ENCODE assay signal across 17 mouse cellular contexts in the genomic region with DNA sequence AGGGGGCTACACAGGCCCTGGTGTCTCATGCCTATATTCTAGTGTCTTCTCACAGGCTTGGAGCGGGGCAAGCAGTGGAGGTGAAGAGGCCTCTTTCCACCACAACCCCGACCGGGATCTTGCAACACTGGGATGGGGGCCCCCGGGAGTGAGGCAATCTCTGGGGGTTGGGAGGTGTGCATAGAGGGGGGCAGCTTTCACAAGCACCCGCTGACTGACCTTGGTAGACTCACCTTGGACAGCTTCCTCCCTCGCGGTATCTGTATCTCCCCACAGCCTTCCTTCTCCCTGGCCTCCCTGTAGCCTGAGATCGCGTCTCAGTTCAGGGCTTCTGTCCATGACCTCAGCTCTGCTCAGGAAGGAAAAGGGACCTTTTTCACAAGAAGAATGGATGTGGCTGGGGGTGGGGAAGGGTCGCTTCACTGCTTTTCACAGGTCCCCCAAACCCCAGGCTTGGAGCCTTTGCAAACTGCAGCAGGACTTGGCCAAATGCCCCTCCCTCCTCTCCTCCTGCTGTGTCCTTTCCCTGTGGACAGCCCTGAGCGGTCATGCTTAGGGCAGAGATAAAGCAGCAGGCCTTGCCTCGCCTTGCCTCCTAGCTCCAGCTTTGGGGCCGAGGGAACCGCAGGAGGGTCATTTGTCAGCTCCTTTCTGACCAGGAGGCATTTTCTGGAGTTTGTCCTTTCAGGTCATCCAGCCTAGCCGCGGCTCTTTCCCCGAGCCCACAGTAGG. TPM values are rescaled to one million over a fixed set of nuclear protein-coding genes. Genes with fewer than 3 reads are reported as not detected.
DNase-seq lines count a peak whose midpoint lies in the region; ATAC-seq and TF ChIP-seq lines count a peak whose summit lies in the region.
"Had no signal": no experiment of that assay in that cellular context is flagged by ENCODE, and none has a peak within 500 bp of the region (broad histone marks: within the 10 kb centered on the region; RNA-seq: fewer than 3 reads in every experiment).

No protein-coding gene starts in this region.

- no peak for TF ChIP-seq CTCF in heart, adult 2 months (IDR thresholded peaks at IDR 0.05)
- no peak for TF ChIP-seq CTCF in stomach, postnatal 0 days (IDR thresholded peaks at IDR 0.05; ENCODE audit: low read depth)

- H3K79me2 ChIP-seq in heart, adult 2 months (replicated peaks; ENCODE audit: control insufficient read depth, insufficient read depth, low read length), result no peaks in the 10 kb centered on the region

- H3K4me3 ChIP-seq in heart, embryonic 10.5 days, result peak overlapping the region; percentile 34; the same call in 1 of the 2 replicates
- H3K4me3 ChIP-seq in heart, adult 2 months, result no peak overlapping the region
- no peak overlapping the region for H3K4me3 ChIP-seq in limb, embryonic 10.5 days
- no peak overlapping the region for H3K4me3 ChIP-seq in stomach, postnatal 0 days (ENCODE audit: low read depth, low read length)
- H3K4me3 ChIP-seq: limb, embryonic 15.5 days had no signal

- H3K9me3 ChIP-seq in heart, embryonic 10.5 days, result no peaks in the 10 kb centered on the region
- H3K9me3 ChIP-seq in limb, embryonic 10.5 days (replicated peaks), result no peaks in the 10 kb centered on the region
- H3K9me3 ChIP-seq in stomach, postnatal 0 days (ENCODE audit: control insufficient read depth, low read length), result no peaks in the 10 kb centered on the region
- H3K9me3 ChIP-seq: limb, embryonic 15.5 days had no signal

- H3K36me3 ChIP-seq in heart, embryonic 10.5 days, result no peaks in the 10 kb centered on the region
- no peaks in the 10 kb centered on the region for H3K36me3 ChIP-seq in heart, adult 2 months (ENCODE audit: control insufficient read depth, insufficient read depth, low read length)
- no peaks in the 10 kb centered on the region for H3K36me3 ChIP-seq in limb, embryonic 10.5 days
- H3K36me3 ChIP-seq in stomach, postnatal 0 days (ENCODE audit: control insufficient read depth, insufficient read depth, low read length), result no peaks in the 10 kb centered on the region
- H3K36me3 ChIP-seq: limb, embryonic 15.5 days had no signal

- peak overlapping the region; percentile 84 for H3K27ac ChIP-seq in heart, embryonic 10.5 days
- no peak overlapping the region for H3K27ac ChIP-seq in heart, adult 2 months
- 0 out of 2 replicates have a peak overlapping the region, but pooled peaks have one; percentile 43 for H3K27ac ChIP-seq in limb, embryonic 10.5 days
- H3K27ac ChIP-seq in stomach, postnatal 0 days (replicated peaks), result no peak overlapping the region
- H3K27ac ChIP-seq: hindbrain, embryonic 14.5 days; kidney, postnatal 0 days; limb, embryonic 15.5 days had no signal

- TF ChIP-seq POLR2A in heart, adult 2 months (IDR thresholded peaks at IDR 0.05; ENCODE audit: insufficient read depth, low read depth, low read length), result no peak

- 0 out of 2 replicates have a peak, but pooled peaks have one; percentile 20 for ATAC-seq in stomach, postnatal 0 days (ENCODE audit: low FRiP score, low TSS enrichment)
- no peak for ATAC-seq in CD4-positive, CD25-positive, alpha-beta regulatory T cell, adult 4 months

- WGBS in heart, embryonic 10.5 days, result 32% methylated on average over 17 of the region's 17 CpGs
- 44% methylated on average over 17 of the region's 17 CpGs for WGBS in heart, adult 2 months
- WGBS in limb, embryonic 10.5 days, result 62% methylated on average over 17 of the region's 17 CpGs
- WGBS in stomach, postnatal 0 days, result 50% methylated on average over 17 of the region's 17 CpGs

- peak; percentile 83 for DNase-seq in heart, embryonic 10.5 days (ENCODE audit: low spot score)
- no peak for DNase-seq in heart, adult 2 months
- DNase-seq in ovary, postnatal 36 days (ENCODE audit: low spot score), result peak; percentile 26
- no peak for DNase-seq in ovary, postnatal 14 days (ENCODE audit: low spot score)
- DNase-seq in limb, embryonic 10.5 days (ENCODE audit: low spot score), result no peak
- DNase-seq in stomach, postnatal 0 days (ENCODE audit: low spot score), result no peak
- DNase-seq in right cerebral cortex, adult 18-20 months, result no peak
- DNase-seq: cerebellum, adult 2 months; thymus, adult 18-20 months had no signal

- H3K4me2 ChIP-seq in stomach, postnatal 0 days (replicated peaks; ENCODE audit: low read depth), result no peak overlapping the region
- H3K4me2 ChIP-seq: hindbrain, embryonic 14.5 days; limb, embryonic 15.5 days; midbrain, embryonic 11.5 days had no signal

- H3K4me1 ChIP-seq in heart, embryonic 10.5 days, result peaks cover 43% of the 10 kb centered on the region
- no peaks in the 10 kb centered on the region for H3K4me1 ChIP-seq in heart, adult 2 months (ENCODE audit: control insufficient read depth, insufficient read depth, low read length)
- H3K4me1 ChIP-seq in limb, embryonic 10.5 days, result peaks cover 10% of the 10 kb centered on the region
- H3K4me1 ChIP-seq in stomach, postnatal 0 days (replicated peaks; ENCODE audit: control insufficient read depth, insufficient read depth), result no peaks in the 10 kb centered on the region

- intact Hi-C loops in heart, adult 2 months (cut with DNase I), result no loop called here

- no peak for TF ChIP-seq EP300 in heart, adult 2 months (IDR thresholded peaks at IDR 0.05; ENCODE audit: insufficient read depth, low read depth, low read length)
- no peak for TF ChIP-seq EP300 in stomach, postnatal 0 days (optimal IDR thresholded peaks at IDR 0.05)

- no peak overlapping the region for H3K9ac ChIP-seq in heart, adult 2 months (ENCODE audit: low read depth, low read length)
- H3K9ac ChIP-seq in stomach, postnatal 0 days (ENCODE audit: low read length), result peak overlapping the region; percentile 27; the same call in 1 of the 2 replicates
- H3K9ac ChIP-seq: hindbrain, embryonic 14.5 days; limb, embryonic 15.5 days had no signal

- peaks cover 23% of the 10 kb centered on the region; the same call in 1 of the 2 replicates for H3K27me3 ChIP-seq in heart, embryonic 10.5 days (ENCODE audit: insufficient read depth, poor library complexity, severe bottlenecking)
- H3K27me3 ChIP-seq in heart, adult 2 months (ENCODE audit: control insufficient read depth, insufficient read depth, low read length), result no peaks in the 10 kb centered on the region
- peaks cover 10% of the 10 kb centered on the region; the same call in 1 of the 2 replicates for H3K27me3 ChIP-seq in limb, embryonic 10.5 days (ENCODE audit: low read depth, poor library complexity, severe bottlenecking)
- H3K27me3 ChIP-seq in stomach, postnatal 0 days (ENCODE audit: control insufficient read depth, insufficient read depth, low read length), result no peaks in the 10 kb centered on the region

RNA-seq across cellular contexts. Expression of a gene that starts 5.2 kb away (rescaled TPM):
- polyA plus RNA-seq in heart, embryonic 10.5 days (2016; fragmentation: Nextera tagmentation; extraction: Ambion mirVana), result not detected in 2 replicates
- not detected for total RNA-seq in heart, adult 2 months (2021)
- polyA plus RNA-seq in heart, adult 2 months (2012; rRNA removed), result 0.08 and 0.15 TPM in 2 replicates
- polyA plus RNA-seq in limb, embryonic 10.5 days (2016; fragmentation: Nextera tagmentation; extraction: Ambion mirVana), result not detected in 2 replicates
- polyA plus RNA-seq in stomach, postnatal 0 days (2015; fragmentation: Nextera tagmentation; extraction: Ambion mirVana), result 0.10 TPM in 1 of 2 replicates, not detected in the other
- not detected for polyA plus RNA-seq in CD4-positive, CD25-positive, alpha-beta regulatory T cell, adult 4 months (2017; shearing (Covaris generic))
- total RNA-seq: layer of hippocampus, postnatal 14 days had no signal
- polyA plus RNA-seq: frontal cortex, adult 2 months; hindbrain, embryonic 14.5 days; kidney, postnatal 0 days; midbrain, embryonic 11.5 days; neural tube, embryonic 14.5 days had no signal

RNA-seq across cellular contexts. Expression of a gene that starts 8.1 kb away (rescaled TPM):
- polyA plus RNA-seq in heart, embryonic 10.5 days (2016; fragmentation: Nextera tagmentation; extraction: Ambion mirVana), result 0.10 and 0.38 TPM in 2 replicates
- not detected for total RNA-seq in heart, adult 2 months (2021)
- polyA plus RNA-seq in heart, adult 2 months (2012; rRNA removed), result 0.04 and 0.09 TPM in 2 replicates
- 0.10 and 0.16 TPM in 2 replicates for polyA plus RNA-seq in limb, embryonic 10.5 days (2016; fragmentation: Nextera tagmentation; extraction: Ambion mirVana)
- polyA plus RNA-seq in stomach, postnatal 0 days (2015; fragmentation: Nextera tagmentation; extraction: Ambion mirVana), result 0.08 and 0.11 TPM in 2 replicates
- not detected for polyA plus RNA-seq in CD4-positive, CD25-positive, alpha-beta regulatory T cell, adult 4 months (2017; shearing (Covaris generic))

RNA-seq across cellular contexts. Expression of a gene that starts 20.0 kb away (rescaled TPM):
- polyA plus RNA-seq in heart, embryonic 10.5 days (2016; fragmentation: Nextera tagmentation; extraction: Ambion mirVana), result 80.3 and 110 TPM in 2 replicates
- 10 to 100 TPM; 72.3 to 84.9 TPM for total RNA-seq in heart, adult 2 months (2021)
- polyA plus RNA-seq in heart, adult 2 months (2012; rRNA removed), result 59.9 and 78.7 TPM in 2 replicates
- 142 and 144 TPM in 2 replicates for polyA plus RNA-seq in limb, embryonic 10.5 days (2016; fragmentation: Nextera tagmentation; extraction: Ambion mirVana)
- 37.0 and 46.9 TPM in 2 replicates for polyA plus RNA-seq in stomach, postnatal 0 days (2015; fragmentation: Nextera tagmentation; extraction: Ambion mirVana)
- 100 to 1,000 TPM; 151 to 179 TPM for polyA plus RNA-seq in CD4-positive, CD25-positive, alpha-beta regulatory T cell, adult 4 months (2017; shearing (Covaris generic))

RNA-seq across cellular contexts. Expression of a gene that starts 20.7 kb away (rescaled TPM):
- 64.6 and 79.7 TPM in 2 replicates for polyA plus RNA-seq in heart, embryonic 10.5 days (2016; fragmentation: Nextera tagmentation; extraction: Ambion mirVana)
- total RNA-seq in heart, adult 2 months (2021), result 10 to 100 TPM; 12.5 to 13.3 TPM
- polyA plus RNA-seq in heart, adult 2 months (2012; rRNA removed), result 18.2 and 27.4 TPM in 2 replicates
- polyA plus RNA-seq in limb, embryonic 10.5 days (2016; fragmentation: Nextera tagmentation; extraction: Ambion mirVana), result 112 and 116 TPM in 2 replicates
- 60.8 and 61.7 TPM in 2 replicates for polyA plus RNA-seq in stomach, postnatal 0 days (2015; fragmentation: Nextera tagmentation; extraction: Ambion mirVana)
- 100 to 1,000 TPM in 1 of 2 experiments, 10 to 100 TPM in 1; 98.9 to 105 TPM for polyA plus RNA-seq in CD4-positive, CD25-positive, alpha-beta regulatory T cell, adult 4 months (2017; shearing (Covaris generic))

Comparison
In these comparisons a context has a peak if more than half of its experiments do, and no peak if none do; other contexts are left out.
1. DNase-seq: peak in heart, embryonic 10.5 days (single experiment) and ovary, postnatal 36 days (single experiment); none in heart, adult 2 months (0 of 2), ovary, postnatal 14 days (single experiment), limb, embryonic 10.5 days (single experiment), stomach, postnatal 0 days (single experiment) and right cerebral cortex, adult 18-20 months (single experiment).
2. H3K27ac ChIP-seq: peak in heart, embryonic 10.5 days (single experiment) and limb, embryonic 10.5 days (single experiment); none in heart, adult 2 months (single experiment) and stomach, postnatal 0 days (single experiment).